Mouse (Mus musculus) kidney, adult 8-10 months (tissue): ENCODE measurements around the gene Cyp26b1.
"Not testable (repeated sequence)": the region's sequence is repeated elsewhere in the genome, so short reads cannot be mapped to it uniquely, and the experiment has no call there.

Source experiments
- DNase-seq, 2 experiments: peaks; one replicate each; pipeline ENCODE4 v3.0.0; 2022

Gene Cyp26b1

GRCm38 (mm10) chr6:84593693-84594092, at the start of gene Cyp26b1:
TSS of gene Cyp26b1 (minus strand) at chr6:84593908.
- DNase-seq = no peak

GRCm38 (mm10) chr6:84641062-84641431, 47.3 kb upstream of the Cyp26b1 start:
- no peak for DNase-seq

- peak; percentile 30 to 40 for DNase-seq
Measured at GRCm38 (mm10) chr6:84640324-84641061, 46.8 kb upstream of the Cyp26b1 start.

- peak; percentile 49 to 65 for DNase-seq
Measured at GRCm38 (mm10) chr6:84638206-84638605, 44.5 kb upstream of the Cyp26b1 start.

- DNase-seq = no peak
Measured at GRCm38 (mm10) chr6:84631588-84631987, 37.9 kb upstream of the Cyp26b1 start.

GRCm38 (mm10) chr6:84630276-84630675, 36.6 kb upstream of the Cyp26b1 start:
- DNase-seq = peak; percentile 17 to 26

GRCm38 (mm10) chr6:84628831-84629230, 35.1 kb upstream of the Cyp26b1 start:
- DNase-seq = no peak

- no peak for DNase-seq
Measured at GRCm38 (mm10) chr6:84626398-84626797, 32.7 kb upstream of the Cyp26b1 start.

GRCm38 (mm10) chr6:84619166-84619565, 25.5 kb upstream of the Cyp26b1 start:
- DNase-seq = no peak

- no peak for DNase-seq
Measured at GRCm38 (mm10) chr6:84617051-84617450, 23.3 kb upstream of the Cyp26b1 start.

GRCm38 (mm10) chr6:84616586-84616985, 22.9 kb upstream of the Cyp26b1 start:
- no peak for DNase-seq

GRCm38 (mm10) chr6:84613561-84613960, 19.9 kb upstream of the Cyp26b1 start:
- no peak for DNase-seq

- DNase-seq = no peak
Measured at GRCm38 (mm10) chr6:84601136-84601889, 7.6 kb upstream of the Cyp26b1 start.

GRCm38 (mm10) chr6:84599296-84599695, 5.6 kb upstream of the Cyp26b1 start:
- not testable (repeated sequence) for DNase-seq

GRCm38 (mm10) chr6:84598725-84599124, 5.0 kb upstream of the Cyp26b1 start:
- no peak for DNase-seq

- DNase-seq = no peak
Measured at GRCm38 (mm10) chr6:84594626-84595025, 918 bp upstream of the Cyp26b1 start.

- DNase-seq = peak; percentile 63 to 65
Measured at GRCm38 (mm10) chr6:84590961-84591745, 2.6 kb downstream of the Cyp26b1 start.

- DNase-seq = peak; percentile 62 to 89
Measured at GRCm38 (mm10) chr6:84589742-84590686, 3.7 kb downstream of the Cyp26b1 start.

GRCm38 (mm10) chr6:84588895-84589652, 4.6 kb downstream of the Cyp26b1 start:
- DNase-seq = peak in 1 of 2 experiments; percentile 31

- no peak for DNase-seq
Measured at GRCm38 (mm10) chr6:84588221-84588894, 5.3 kb downstream of the Cyp26b1 start.
